In the genomic region with DNA sequence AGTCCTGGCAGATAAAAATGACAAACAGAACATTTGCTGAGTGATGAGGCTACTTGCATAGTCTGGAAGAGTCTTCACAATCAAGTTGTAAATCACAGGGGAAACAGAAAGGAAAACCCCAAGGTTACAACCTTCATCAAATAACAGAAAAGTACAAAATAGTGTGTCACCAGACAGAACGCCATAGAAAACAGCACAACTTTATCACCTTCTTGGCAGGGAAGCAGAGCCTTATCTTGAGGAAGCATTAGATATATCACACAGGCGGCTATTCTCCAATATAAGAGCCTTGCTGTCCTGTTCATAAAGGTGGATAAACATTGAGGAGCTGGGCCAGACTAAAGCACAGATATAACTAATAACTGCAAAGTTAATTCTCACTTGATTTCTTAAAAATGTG, we compare ENCODE assay signal across 17 mouse cellular contexts.
"Had no signal": no experiment of that assay in that cellular context is flagged by ENCODE, and none has a peak within 500 bp of the region (broad histone marks: within the 10 kb centered on the region; RNA-seq: fewer than 3 reads in every experiment).

No protein-coding gene starts in this region.

- H3K36me3 ChIP-seq: heart, embryonic 10.5 days; heart, embryonic 12.5 days; hindbrain, embryonic 13.5 days; hindbrain, embryonic 15.5 days; limb, embryonic 10.5 days; limb, embryonic 12.5 days; liver, embryonic 13.5 days had no signal

- H3K4me3 ChIP-seq: gastrocnemius, adult 2 months; heart, embryonic 10.5 days; heart, embryonic 12.5 days; hindbrain, embryonic 13.5 days; hindbrain, embryonic 15.5 days; layer of hippocampus, adult 2 months; left cerebral cortex, adult 2 months; limb, embryonic 10.5 days; limb, embryonic 12.5 days; liver, embryonic 13.5 days had no signal

- H3K4me2 ChIP-seq: heart, embryonic 12.5 days; hindbrain, embryonic 13.5 days; hindbrain, embryonic 15.5 days; limb, embryonic 12.5 days; liver, embryonic 13.5 days had no signal

- H3K27me3 ChIP-seq: heart, embryonic 12.5 days; hindbrain, embryonic 13.5 days; hindbrain, embryonic 15.5 days; limb, embryonic 12.5 days; liver, embryonic 13.5 days had no signal

- H3K9me3 ChIP-seq: heart, embryonic 10.5 days; heart, embryonic 12.5 days; hindbrain, embryonic 13.5 days; hindbrain, embryonic 15.5 days; limb, embryonic 10.5 days; limb, embryonic 12.5 days; liver, embryonic 13.5 days had no signal

- DNase-seq: gastrocnemius, adult 2 months; gastrocnemius, postnatal 10 days; gastrocnemius, postnatal 25 days; heart, adult 18-20 months; heart, postnatal 10 days; kidney, postnatal 4 days; liver, embryonic 13.5 days had no signal

- H3K27ac ChIP-seq: gastrocnemius, adult 2 months; heart, embryonic 10.5 days; hindbrain, embryonic 13.5 days; hindbrain, embryonic 15.5 days; hindbrain, postnatal 0 days; left cerebral cortex, adult 2 months; limb, embryonic 10.5 days; limb, embryonic 12.5 days; liver, embryonic 13.5 days had no signal

- H3K9ac ChIP-seq: heart, embryonic 12.5 days; hindbrain, embryonic 13.5 days; hindbrain, embryonic 15.5 days; limb, embryonic 12.5 days; liver, embryonic 13.5 days had no signal

- ATAC-seq: hindbrain, postnatal 0 days; intestine, embryonic 16.5 days had no signal

- H3K4me1 ChIP-seq: heart, embryonic 10.5 days; hindbrain, embryonic 13.5 days; hindbrain, embryonic 15.5 days had no signal
